Mouse (Mus musculus) heart, postnatal 0 days (tissue): ENCODE results near the gene Gm11567. TPM values are rescaled to one million over a fixed set of nuclear protein-coding genes. Genes with fewer than 3 reads are reported as not detected.
"Not testable (repeated sequence)": the region's sequence is repeated elsewhere in the genome, so short reads cannot be mapped to it uniquely, and the experiment has no call there.

Experiments used
- ATAC-seq: fragments of 200-750 bp; cut with Nextera tagmentation; 2 replicates; pipeline ENCODE4 v1.8.0; 2017; ENCODE audit warnings: low read depth, moderate number of reproducible peaks, moderate library complexity; ENCODE audit not compliant: insufficient read depth
- DNase-seq: peaks from one replicate; pipeline ENCODE4 v3.0.0-alpha.2; 2016; ENCODE audit warnings: low spot score
- H3K27ac ChIP-seq: fragments of 300-500 bp; sonication (generic); 2 replicates; pipeline ENCODE4 v1.5.1; 2014; ENCODE audit warnings: low read depth, mild to moderate bottlenecking
- H3K27me3 ChIP-seq: fragments of 300-500 bp; sonication (generic); 2 replicates; pipeline ENCODE4 v1.6.1; 2014; ENCODE audit warnings: low read length, mixed read lengths; ENCODE audit not compliant: control insufficient read depth, insufficient read depth
- H3K36me3 ChIP-seq: fragments of 300-500 bp; sonication (generic); replicated peaks from 2 replicates; pipeline ENCODE4 v1.6.1; 2014; ENCODE audit warnings: low read length, mixed read lengths; ENCODE audit not compliant: control insufficient read depth, insufficient read depth
- H3K4me1 ChIP-seq: fragments of 300-500 bp; sonication (generic); 2 replicates; pipeline ENCODE4 v1.6.1; 2014; ENCODE audit warnings: antibody characterized with exemption; ENCODE audit not compliant: control insufficient read depth, insufficient read depth
- H3K4me2 ChIP-seq: fragments of 300-500 bp; sonication (generic); 2 replicates; pipeline ENCODE4 v1.6.1; 2014; ENCODE audit warnings: low read depth, mild to moderate bottlenecking, low read length, moderate library complexity
- H3K4me3 ChIP-seq: fragments of 300-500 bp; sonication (generic); 2 replicates; pipeline ENCODE4 v1.5.1; 2014; ENCODE audit warnings: low read depth, low read length
- H3K9ac ChIP-seq: fragments of 300-500 bp; sonication (generic); replicated peaks from 2 replicates; pipeline ENCODE4 v1.6.1; 2014; ENCODE audit warnings: low read depth, low read length, mixed read lengths
- H3K9me3 ChIP-seq: fragments of 300-500 bp; sonication (generic); replicated peaks from 2 replicates; pipeline ENCODE4 v1.6.1; 2016; ENCODE audit warnings: low read length; ENCODE audit not compliant: control insufficient read depth
- CTCF ChIP-seq: IDR thresholded peaks from 2 replicates; pipeline ENCODE4 v1.5.1; 2016; ENCODE audit warnings: antibody characterized with exemption, control low read depth, low read depth
- EP300 ChIP-seq: IDR thresholded peaks from 2 replicates; pipeline ENCODE4 v1.6.1; 2016; ENCODE audit warnings: antibody characterized with exemption, low read depth
- WGBS: fragments of 180-500 bp; shearing (Covaris S2); extraction: QIAGEN DNeasy Blood & Tissue Kit; methylation state at CpG from one replicate; pipeline ENCODE4 v1.1.7; 2014; 5-methylcytosine and 5-hydroxymethylcytosine counted together
- polyA plus RNA-seq: library from polyadenylated mRNA; unstranded; fragments of >200 nt; fragmentation: Nextera tagmentation; extraction: Ambion mirVana; gene quantifications from 2 replicates; pipeline ENCODE4 v1.2.1, GENCODE M21; 2015
- total RNA-seq: library from RNA; depleted of rRNA; stranded (reverse); fragments of >200 nt; gene quantifications from 2 replicates; pipeline ENCODE4 v1.2.3, GENCODE M21; 2014; ENCODE audit warnings: low replicate concordance; rRNA removed

Gm11567 gene
- total and polyA plus RNA-seq, 2 experiments from 2014 or later, result not detected

DNA sequence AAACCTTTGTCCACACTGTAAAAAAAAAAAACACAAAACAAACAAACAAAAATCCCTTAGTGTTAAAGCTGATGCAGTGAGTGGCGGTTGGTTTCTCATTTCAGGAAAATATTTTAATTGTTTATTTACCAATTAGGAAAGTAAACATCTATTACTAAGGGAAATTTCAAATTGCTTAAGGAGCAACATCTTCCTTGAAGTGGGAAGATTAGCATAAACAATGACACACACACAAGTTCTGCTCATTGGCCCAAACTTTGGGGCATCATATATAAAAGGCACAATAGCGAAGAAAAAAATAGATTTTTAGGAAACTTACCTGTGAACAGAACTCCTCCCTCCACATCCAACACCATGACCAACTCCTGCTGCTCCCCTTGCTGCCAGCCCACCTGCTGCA is 21.4 kb upstream of the Gm11567 start, which contains the start of gene Gm11568:
TSS of gene Gm11568 (plus strand) at position 301 of the 400 bp plus-strand sequence.
- 79% methylated on average over 2 of the region's 2 CpGs for WGBS
- Histone ChIP-seq H3K27ac (no peak within 1 kb of the TSS), H3K4me1 (no peaks in the 10 kb centered on the region), H3K9me3 (no peaks in the 10 kb centered on the region), H3K27me3 (no peaks in the 10 kb centered on the region), H3K4me2 (no peak within 1 kb of the TSS), H3K4me3 (no peak within 1 kb of the TSS), H3K36me3 (no peaks in the 10 kb centered on the region), H3K9ac (no peak within 1 kb of the TSS)
- ATAC-seq, result no peak
- no peak for DNase-seq
- no peak for TF ChIP-seq CTCF
- no peak for TF ChIP-seq EP300

DNA sequence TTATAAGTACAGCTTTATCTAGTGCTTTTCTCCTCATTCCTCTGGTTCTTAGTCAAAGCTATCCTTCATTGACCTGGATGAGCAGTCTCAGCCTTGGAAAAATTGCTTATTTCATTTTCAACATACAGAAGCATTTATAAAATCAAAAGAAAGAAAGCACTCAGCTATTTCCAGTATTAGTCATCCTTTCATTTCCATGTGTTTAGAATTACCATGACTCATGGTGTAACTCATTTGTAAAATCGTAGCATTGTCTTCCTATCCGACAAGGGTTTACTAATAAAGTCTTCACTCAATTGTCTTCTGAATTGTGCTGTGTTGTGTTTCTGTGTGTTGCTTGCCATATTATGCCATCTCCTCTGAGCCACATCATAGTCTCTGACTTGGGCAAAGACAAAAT is 20.2 kb upstream of the Gm11567 start:
- Histone ChIP-seq H3K27ac (no peak overlapping the region), H3K36me3 (no peaks in the 10 kb centered on the region), H3K9ac (no peak overlapping the region), H3K4me1 (no peaks in the 10 kb centered on the region), H3K4me3 (no peak overlapping the region), H3K4me2 (no peak overlapping the region), H3K27me3 (no peaks in the 10 kb centered on the region), H3K9me3 (no peaks in the 10 kb centered on the region)
- DNase-seq (no peak), ATAC-seq (no peak)
- TF ChIP-seq EP300 (no peak), CTCF (no peak)
- WGBS, result 65% methylated on average over 2 of the region's 2 CpGs

DNA sequence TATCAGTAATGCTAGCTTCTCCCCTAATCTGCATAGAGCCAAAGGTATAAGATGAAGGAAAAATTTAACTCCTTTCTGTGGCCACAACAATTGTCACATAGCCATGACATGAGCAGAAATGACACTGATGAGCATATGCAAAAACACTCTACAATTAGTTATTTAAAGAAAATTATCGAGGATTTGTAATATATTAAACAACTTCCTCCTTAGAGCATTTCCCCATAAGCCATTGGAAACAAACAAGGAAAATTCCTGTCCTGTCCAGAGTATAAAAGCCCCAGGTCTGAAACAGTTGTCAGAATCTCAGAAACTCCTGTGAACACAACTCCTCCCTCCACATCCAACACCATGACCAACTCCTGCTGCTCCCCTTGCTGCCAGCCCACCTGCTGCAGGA is 14.8 kb upstream of the Gm11567 start, which contains the start of gene Gm11559:
TSS of gene Gm11559 (plus strand) at position 301 of the 400 bp plus-strand sequence.
- H3K4me2 ChIP-seq, H3K9ac ChIP-seq, H3K4me3 ChIP-seq, H3K4me1 ChIP-seq, DNase-seq, H3K27ac ChIP-seq, H3K36me3 ChIP-seq, H3K27me3 ChIP-seq, ATAC-seq, H3K9me3 ChIP-seq: not testable (repeated sequence)
- WGBS, result 34% methylated on average over 1 of the region's 1 CpGs

DNA sequence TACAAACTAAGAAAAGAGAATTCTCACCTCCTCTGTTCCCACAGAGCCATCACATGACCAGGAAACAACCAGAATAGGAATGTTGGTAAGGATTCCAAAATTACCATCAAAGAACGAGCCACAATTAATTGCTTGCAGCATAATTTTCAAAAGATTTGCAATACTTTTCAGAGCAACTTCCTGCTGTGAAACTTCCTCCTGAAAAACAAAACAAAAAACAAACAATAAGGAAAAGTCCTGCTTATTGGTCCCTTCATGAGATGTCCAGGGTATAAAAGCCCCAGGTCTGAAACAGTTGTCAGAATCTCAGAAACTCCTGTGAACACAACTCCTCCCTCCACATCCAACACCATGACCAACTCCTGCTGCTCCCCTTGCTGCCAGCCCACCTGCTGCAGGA is 5.9 kb upstream of the Gm11567 start, which contains the start of gene Krtap9-1:
TSS of gene Krtap9-1 (plus strand) at position 301 of the 400 bp plus-strand sequence.
- 46% methylated on average over 1 of the region's 1 CpGs for WGBS
- H3K9ac ChIP-seq, ATAC-seq, H3K9me3 ChIP-seq, H3K36me3 ChIP-seq, H3K4me3 ChIP-seq, H3K27ac ChIP-seq, H3K4me2 ChIP-seq, H3K27me3 ChIP-seq, DNase-seq, H3K4me1 ChIP-seq: not testable (repeated sequence)

DNA sequence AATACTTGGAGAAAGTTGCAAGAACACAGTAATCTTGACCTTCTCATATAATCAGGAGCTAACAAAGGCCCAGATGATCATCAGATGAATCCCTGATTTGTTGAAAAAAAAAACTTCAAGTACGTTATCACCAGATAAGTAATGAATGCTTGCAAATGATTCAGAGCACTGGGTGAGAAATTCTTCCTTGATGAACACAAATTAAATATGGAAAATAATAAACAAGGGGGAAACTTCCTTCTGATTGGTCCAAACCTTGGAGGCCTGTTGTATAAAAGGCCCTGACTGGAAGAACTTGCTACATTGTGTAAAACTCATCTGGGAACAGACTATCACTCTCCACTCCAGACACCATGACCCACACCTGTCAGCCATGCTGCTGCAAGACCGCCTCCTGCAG is 28.6 kb downstream of the Gm11567 start, which contains the start of gene Krtap31-1:
TSS of gene Krtap31-1 (plus strand) at position 301 of the 400 bp plus-strand sequence.
- no peak within 1 kb of the TSS for H3K27ac ChIP-seq
- no peak for DNase-seq
- no peak within 1 kb of the TSS for H3K4me2 ChIP-seq
- no peaks in the 10 kb centered on the region for H3K9me3 ChIP-seq
- WGBS, result 67% methylated on average over 2 of the region's 2 CpGs
- H3K4me3 ChIP-seq, result no peak within 1 kb of the TSS
- no peaks in the 10 kb centered on the region for H3K36me3 ChIP-seq
- TF ChIP-seq CTCF, result no peak
- no peak for TF ChIP-seq EP300
- no peaks in the 10 kb centered on the region for H3K4me1 ChIP-seq
- ATAC-seq, result no peak
- no peaks in the 10 kb centered on the region for H3K27me3 ChIP-seq
- no peak within 1 kb of the TSS for H3K9ac ChIP-seq

DNA sequence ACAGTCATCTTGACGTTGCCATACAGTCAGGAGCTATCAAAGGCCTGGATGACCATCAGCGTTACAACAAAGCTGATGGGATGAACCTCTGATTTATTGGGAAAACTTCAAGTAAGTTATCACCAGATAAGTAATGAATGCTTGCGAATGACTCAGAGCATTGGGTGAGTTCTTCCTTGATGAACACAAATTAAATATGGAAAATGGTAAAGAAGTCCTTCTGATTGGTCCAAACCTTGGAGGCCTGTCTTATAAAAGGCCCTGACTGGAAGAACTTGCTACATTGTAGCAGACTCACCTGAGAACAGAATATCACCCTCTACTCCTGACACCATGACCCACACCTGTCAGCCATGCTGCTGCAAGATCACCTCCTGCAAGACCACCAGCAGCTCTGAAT is 35.5 kb downstream of the Gm11567 start, which contains the start of gene Gm11565:
TSS of gene Gm11565 (plus strand) at position 301 of the 400 bp plus-strand sequence.
- H3K27ac ChIP-seq, result no peak within 1 kb of the TSS
- no peaks in the 10 kb centered on the region for H3K4me1 ChIP-seq
- DNase-seq (no peak), ATAC-seq (no peak)
- no peak within 1 kb of the TSS for H3K4me2 ChIP-seq
- no peak within 1 kb of the TSS for H3K9ac ChIP-seq
- TF ChIP-seq EP300 (no peak), CTCF (no peak)
- H3K36me3 ChIP-seq, result no peaks in the 10 kb centered on the region
- 82% methylated on average over 3 of the region's 3 CpGs for WGBS
- no peak within 1 kb of the TSS for H3K4me3 ChIP-seq
- no peaks in the 10 kb centered on the region for H3K27me3 ChIP-seq
- H3K9me3 ChIP-seq, result no peaks in the 10 kb centered on the region

Other genes with a start within 250 kb of the Gm11567 start
Only the 30 nearest of the 35 such genes appear.
- not detected in 2 replicates for gene Gm11563, start 220.2 kb upstream of the Gm11567 start, total RNA-seq
- gene Gm11563, start 220.2 kb upstream of the Gm11567 start, polyA plus RNA-seq, result not detected in 2 replicates
- not detected in 2 replicates for gene Krtap4-6, start 213.2 kb upstream of the Gm11567 start, total RNA-seq
- gene Krtap4-6, start 213.2 kb upstream of the Gm11567 start, polyA plus RNA-seq, result not detected in 2 replicates
- not detected in 2 replicates for gene Gm14190, start 188.4 kb upstream of the Gm11567 start, total RNA-seq
- not detected in 2 replicates for gene Gm14190, start 188.4 kb upstream of the Gm11567 start, polyA plus RNA-seq
- not detected in 2 replicates for gene Gm14180, start 144.9 kb upstream of the Gm11567 start, total RNA-seq
- gene Gm14180, start 144.9 kb upstream of the Gm11567 start, polyA plus RNA-seq, result not detected in 2 replicates
- not detected in 2 replicates for gene Gm11595, start 106.3 kb upstream of the Gm11567 start, total RNA-seq
- not detected in 2 replicates for gene Gm11595, start 106.3 kb upstream of the Gm11567 start, polyA plus RNA-seq
- not detected in 2 replicates for gene Krtap4-8, start 98.5 kb upstream of the Gm11567 start, total RNA-seq
- gene Krtap4-8, start 98.5 kb upstream of the Gm11567 start, polyA plus RNA-seq, result not detected in 2 replicates
- not detected in 2 replicates for gene Krtap4-9, start 94.0 kb upstream of the Gm11567 start, total RNA-seq
- gene Krtap4-9, start 94.0 kb upstream of the Gm11567 start, polyA plus RNA-seq, result not detected in 2 replicates
- gene Gm11596, start 85.7 kb upstream of the Gm11567 start, total RNA-seq, result not detected in 2 replicates
- not detected in 2 replicates for gene Gm11596, start 85.7 kb upstream of the Gm11567 start, polyA plus RNA-seq
- not detected in 2 replicates for gene Gm11569, start 80.3 kb upstream of the Gm11567 start, total RNA-seq
- gene Gm11569, start 80.3 kb upstream of the Gm11567 start, polyA plus RNA-seq, result not detected in 2 replicates
- not detected in 2 replicates for gene Gm11554, start 74.7 kb upstream of the Gm11567 start, total RNA-seq
- gene Gm11554, start 74.7 kb upstream of the Gm11567 start, polyA plus RNA-seq, result not detected in 2 replicates
- not detected in 2 replicates for gene Krtap4-13, start 69.3 kb upstream of the Gm11567 start, total RNA-seq
- gene Krtap4-13, start 69.3 kb upstream of the Gm11567 start, polyA plus RNA-seq, result not detected in 2 replicates
- gene Gm11564, start 63.5 kb upstream of the Gm11567 start, total RNA-seq, result not detected in 2 replicates
- gene Gm11564, start 63.5 kb upstream of the Gm11567 start, polyA plus RNA-seq, result not detected in 2 replicates
- not detected in 2 replicates for gene 2300003K06Rik, start 41.1 kb upstream of the Gm11567 start, total RNA-seq
- not detected in 2 replicates for gene 2300003K06Rik, start 41.1 kb upstream of the Gm11567 start, polyA plus RNA-seq
- gene Krtap4-16, start 27.6 kb upstream of the Gm11567 start, total RNA-seq, result not detected in 2 replicates
- not detected in 2 replicates for gene Krtap4-16, start 27.6 kb upstream of the Gm11567 start, polyA plus RNA-seq
- not detected in 2 replicates for gene Gm11568, start 21.3 kb upstream of the Gm11567 start, total RNA-seq
- gene Gm11568, start 21.3 kb upstream of the Gm11567 start, polyA plus RNA-seq, result not detected in 2 replicates
- gene Gm11559, start 14.7 kb upstream of the Gm11567 start, total RNA-seq, result not detected in 2 replicates
- gene Gm11559, start 14.7 kb upstream of the Gm11567 start, polyA plus RNA-seq, result not detected in 2 replicates
- gene Krtap9-1, start 5.8 kb upstream of the Gm11567 start, total RNA-seq, result not detected in 2 replicates
- not detected in 2 replicates for gene Krtap9-1, start 5.8 kb upstream of the Gm11567 start, polyA plus RNA-seq
- not detected in 2 replicates for gene Krtap31-1, start 28.7 kb downstream of the Gm11567 start, total RNA-seq
- gene Krtap31-1, start 28.7 kb downstream of the Gm11567 start, polyA plus RNA-seq, result not detected in 2 replicates
- not detected in 2 replicates for gene Gm11565, start 35.6 kb downstream of the Gm11567 start, total RNA-seq
- gene Gm11565, start 35.6 kb downstream of the Gm11567 start, polyA plus RNA-seq, result not detected in 2 replicates
- gene Krtap31-2, start 57.1 kb downstream of the Gm11567 start, total RNA-seq, result not detected in 2 replicates
- not detected in 2 replicates for gene Krtap31-2, start 57.1 kb downstream of the Gm11567 start, polyA plus RNA-seq
- gene Krtap9-5, start 69.3 kb downstream of the Gm11567 start, total RNA-seq, result not detected in 2 replicates
- not detected in 2 replicates for gene Krtap9-5, start 69.3 kb downstream of the Gm11567 start, polyA plus RNA-seq
- not detected in 2 replicates for gene Krtap29-1, start 99.9 kb downstream of the Gm11567 start, total RNA-seq
- gene Krtap29-1, start 99.9 kb downstream of the Gm11567 start, polyA plus RNA-seq, result not detected in 2 replicates
- gene Krtap16-1, start 107.4 kb downstream of the Gm11567 start, total RNA-seq, result not detected in 2 replicates
- gene Krtap16-1, start 107.4 kb downstream of the Gm11567 start, polyA plus RNA-seq, result not detected in 2 replicates
- not detected in 2 replicates for gene Krtap17-1, start 114.8 kb downstream of the Gm11567 start, total RNA-seq
- gene Krtap17-1, start 114.8 kb downstream of the Gm11567 start, polyA plus RNA-seq, result not detected in 2 replicates
- not detected in 2 replicates for gene Krt33a, start 137.0 kb downstream of the Gm11567 start, total RNA-seq
- gene Krt33a, start 137.0 kb downstream of the Gm11567 start, polyA plus RNA-seq, result not detected in 2 replicates
- not detected in 2 replicates for gene Krt33b, start 150.7 kb downstream of the Gm11567 start, total RNA-seq
- not detected in 2 replicates for gene Krt33b, start 150.7 kb downstream of the Gm11567 start, polyA plus RNA-seq
- not detected in 2 replicates for gene Krt34, start 162.4 kb downstream of the Gm11567 start, total RNA-seq
- not detected in 2 replicates for gene Krt34, start 162.4 kb downstream of the Gm11567 start, polyA plus RNA-seq
- gene Krt31, start 171.4 kb downstream of the Gm11567 start, total RNA-seq, result not detected in 2 replicates
- gene Krt31, start 171.4 kb downstream of the Gm11567 start, polyA plus RNA-seq, result not detected in 2 replicates
- gene Krt32, start 209.0 kb downstream of the Gm11567 start, total RNA-seq, result not detected in 2 replicates
- not detected in 2 replicates for gene Krt32, start 209.0 kb downstream of the Gm11567 start, polyA plus RNA-seq
- gene Krt35, start 217.1 kb downstream of the Gm11567 start, total RNA-seq, result not detected in 2 replicates
- not detected in 2 replicates for gene Krt35, start 217.1 kb downstream of the Gm11567 start, polyA plus RNA-seq